Mouse (Mus musculus): ENCODE measurements around the gene Nosip. TPM values are rescaled to one million over a fixed set of nuclear protein-coding genes. Genes with fewer than 3 reads are reported as not detected.
"Not testable (repeated sequence)": the region's sequence is repeated elsewhere in the genome, so short reads cannot be mapped to it uniquely, and the experiment has no call there.

Nosip gene
- polyA plus RNA-seq, 1 experiment from 2014 or later, result 52.7 TPM

DNA sequence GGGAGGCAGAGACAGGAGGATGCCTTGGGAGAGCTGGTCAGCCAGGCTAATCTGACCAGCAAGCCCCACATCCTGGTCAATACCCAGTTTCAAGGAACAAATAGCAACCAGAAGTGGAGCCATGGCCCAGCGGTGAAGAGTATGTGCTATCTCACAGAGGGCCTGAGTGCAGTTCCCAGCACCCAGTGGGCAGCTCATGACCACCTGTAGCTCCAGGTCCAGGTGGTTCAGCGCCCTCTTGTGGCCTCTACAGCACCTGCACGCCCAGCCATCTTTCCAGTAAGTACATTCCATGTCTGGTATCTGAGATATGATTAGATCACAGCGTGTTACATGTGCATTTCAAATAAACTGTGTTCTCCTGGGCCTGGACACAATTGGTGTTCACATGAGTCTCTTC is 23.9 kb downstream of the Nosip start:
- H3K4me1 ChIP-seq, result peaks cover 3% of the 10 kb centered on the region
- no peak overlapping the region for H3K9ac ChIP-seq
- no peak overlapping the region for H3K4me2 ChIP-seq
- no peak overlapping the region for H3K27ac ChIP-seq
- 81% methylated on average over 4 of the region's 4 CpGs for WGBS
- no peak overlapping the region for H3K4me3 ChIP-seq
- no peaks in the 10 kb centered on the region for H3K9me3 ChIP-seq (replicated peaks)
- H3K36me3 ChIP-seq (ENCODE audit: poor library complexity, severe bottlenecking), result peaks cover 51% of the 10 kb centered on the region
- no peaks in the 10 kb centered on the region for H3K27me3 ChIP-seq
- ATAC-seq, result no peak

DNA sequence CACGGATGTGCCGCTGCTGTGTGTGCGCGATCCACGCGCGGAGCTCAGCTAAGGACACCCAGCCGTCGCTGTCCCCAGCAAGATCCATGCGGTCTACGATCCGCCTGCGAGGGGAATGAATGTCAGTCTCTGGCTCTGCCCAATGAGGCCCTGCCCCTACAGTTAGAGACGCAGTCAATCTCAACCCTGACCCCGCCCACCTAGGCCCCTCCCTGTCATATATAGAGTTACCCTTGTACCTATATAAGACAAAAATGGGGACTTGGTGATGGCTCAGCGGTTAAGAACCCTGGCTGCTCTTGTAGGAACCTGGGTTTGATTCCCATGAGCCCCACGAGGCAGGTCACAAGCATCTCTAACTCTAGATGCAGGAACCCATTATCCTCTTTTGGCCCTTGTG is 26.4 kb downstream of the Nosip start:
- H3K27ac ChIP-seq, result no peak overlapping the region
- no peak overlapping the region for H3K4me3 ChIP-seq
- H3K27me3 ChIP-seq, result no peaks in the 10 kb centered on the region
- peaks cover 40% of the 10 kb centered on the region for H3K36me3 ChIP-seq (ENCODE audit: poor library complexity, severe bottlenecking)
- no peak overlapping the region for H3K9ac ChIP-seq
- H3K4me1 ChIP-seq, result peaks cover 19% of the 10 kb centered on the region
- H3K9me3 ChIP-seq (replicated peaks), result no peaks in the 10 kb centered on the region
- no peak overlapping the region for H3K4me2 ChIP-seq
- WGBS, result 94% methylated on average over 17 of the region's 17 CpGs
- ATAC-seq, result no peak

DNA sequence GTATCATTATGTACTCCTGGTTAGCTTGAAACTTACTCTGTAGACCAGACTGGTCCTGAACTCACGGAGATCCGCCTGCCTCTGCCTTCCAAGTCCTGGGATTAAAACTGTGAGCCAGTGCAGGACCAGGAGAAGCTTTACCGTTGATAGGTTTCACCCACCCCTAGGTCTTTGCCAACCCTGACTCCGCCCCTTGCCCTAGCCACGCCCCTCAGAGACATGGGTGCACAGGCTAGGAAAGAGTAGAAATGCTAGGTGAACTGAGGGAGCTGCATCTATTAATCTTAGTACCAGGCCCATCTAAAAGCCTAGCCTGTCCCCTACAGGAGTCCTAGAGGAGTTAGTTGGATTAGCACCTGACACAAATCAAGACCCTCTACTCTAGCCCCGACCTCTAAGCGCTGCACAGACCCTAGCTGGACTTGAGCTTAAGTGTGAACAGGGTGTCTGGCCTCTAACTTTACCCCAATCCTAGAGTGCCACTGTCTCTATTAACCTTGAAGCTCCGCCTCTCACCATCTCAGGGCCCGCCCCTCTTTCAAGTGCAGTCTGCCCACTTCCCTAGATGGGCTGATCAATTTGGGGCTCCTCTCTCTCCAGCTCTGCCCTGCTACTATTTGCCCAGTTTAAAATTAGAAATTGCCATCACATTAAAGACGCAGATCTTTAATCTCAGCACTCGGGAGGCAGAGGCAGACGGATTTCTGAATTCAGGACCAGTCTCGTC is 28.2 kb downstream of the Nosip start:
- no peak overlapping the region for H3K4me3 ChIP-seq
- H3K36me3 ChIP-seq (ENCODE audit: poor library complexity, severe bottlenecking), result peaks cover 29% of the 10 kb centered on the region
- peaks cover 19% of the 10 kb centered on the region for H3K4me1 ChIP-seq
- H3K27me3 ChIP-seq, result no peaks in the 10 kb centered on the region
- no peak for ATAC-seq
- no peak overlapping the region for H3K27ac ChIP-seq
- WGBS, result 82% methylated on average over 13 of the region's 13 CpGs
- H3K9me3 ChIP-seq (replicated peaks), result no peaks in the 10 kb centered on the region
- H3K9ac ChIP-seq, result no peak overlapping the region
- H3K4me2 ChIP-seq, result peak overlapping the region; percentile 66; the same call in 1 of the 2 replicates

DNA sequence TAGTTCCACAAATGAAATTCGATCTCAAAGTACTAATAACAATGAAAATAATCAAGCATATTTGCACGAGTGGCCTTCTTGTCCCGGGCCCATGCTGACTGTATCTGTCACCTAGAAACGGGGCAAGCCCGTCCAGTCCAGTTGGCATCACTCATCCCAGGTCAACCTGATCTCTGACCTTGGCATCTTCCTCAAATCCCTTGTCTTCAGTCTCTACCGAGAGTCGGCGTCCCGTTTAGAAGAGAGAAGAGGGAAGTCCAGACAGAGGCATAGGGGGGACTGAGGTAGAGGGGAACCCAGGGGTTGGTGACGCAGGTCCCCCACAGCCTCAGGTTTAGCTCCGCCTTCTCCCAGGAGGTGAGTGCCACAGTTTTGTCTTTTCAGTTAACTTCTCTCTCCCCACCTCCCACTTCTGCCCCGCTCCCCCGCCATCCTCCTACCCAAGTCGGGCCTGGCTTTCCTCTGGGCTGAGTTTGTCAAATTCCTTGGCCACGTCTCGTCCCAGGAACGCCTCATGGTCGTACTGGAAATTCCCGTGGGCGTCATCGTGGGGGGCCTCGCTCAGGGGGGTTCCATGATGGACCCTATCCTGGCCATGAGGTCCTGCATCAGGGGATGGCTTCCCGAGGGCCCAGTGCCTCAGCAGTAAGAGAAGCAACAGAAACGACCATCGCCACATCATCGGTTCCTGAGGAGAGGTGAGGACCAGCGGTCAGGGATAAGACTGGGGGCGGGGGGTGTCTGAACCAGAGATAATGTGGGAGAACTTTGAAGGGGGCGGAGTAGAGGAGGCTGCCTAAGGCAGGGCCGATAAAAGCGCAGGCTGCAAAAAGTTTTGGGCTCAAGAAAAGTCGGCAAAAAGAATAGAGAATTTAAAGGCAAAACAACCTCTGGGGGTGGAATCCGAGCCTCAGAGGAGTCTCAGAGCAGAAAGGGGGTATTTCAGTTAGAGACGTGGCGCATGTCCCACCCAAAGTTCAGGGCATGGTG is 29.1 kb downstream of the Nosip start:
- peak; percentile 61 for ATAC-seq
- H3K9me3 ChIP-seq (replicated peaks), result no peaks in the 10 kb centered on the region
- WGBS, result 16% methylated on average over 35 of the region's 35 CpGs
- peak overlapping the region; percentile 66 for H3K9ac ChIP-seq
- H3K27me3 ChIP-seq, result no peaks in the 10 kb centered on the region
- peak overlapping the region; percentile 43 for H3K4me3 ChIP-seq
- peak overlapping the region; percentile 66 for H3K4me2 ChIP-seq
- peak overlapping the region; percentile 19; the same call in 1 of the 2 replicates for H3K27ac ChIP-seq
- H3K36me3 ChIP-seq (ENCODE audit: poor library complexity, severe bottlenecking), result peaks cover 23% of the 10 kb centered on the region
- H3K4me1 ChIP-seq, result peaks cover 19% of the 10 kb centered on the region

DNA sequence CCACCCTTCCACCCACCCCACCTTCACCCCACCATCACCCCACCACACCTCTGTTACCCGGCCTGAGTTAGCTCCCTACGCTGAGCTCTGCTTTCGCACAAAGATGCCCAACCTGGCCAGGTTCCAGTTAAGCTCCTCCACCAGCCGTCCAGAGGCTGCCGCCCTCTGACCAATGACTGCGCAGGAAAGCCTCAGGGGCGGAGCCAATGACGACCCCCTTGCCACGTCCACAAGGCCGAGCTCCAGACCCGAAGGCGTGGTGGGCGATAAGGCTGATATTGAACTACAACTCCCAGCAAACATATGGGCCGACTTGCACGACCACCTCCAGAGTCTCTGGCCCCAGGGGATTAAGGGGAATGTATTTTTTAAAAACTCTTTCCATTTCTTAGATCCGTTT is 29.8 kb downstream of the Nosip start, which contains the start of gene Rcn3:
Gene Rcn3, minus strand, starts transcription at position 174 of the 400 bp plus-strand sequence.
- under 1% methylated on average over 16 of the region's 16 CpGs for WGBS

DNA sequence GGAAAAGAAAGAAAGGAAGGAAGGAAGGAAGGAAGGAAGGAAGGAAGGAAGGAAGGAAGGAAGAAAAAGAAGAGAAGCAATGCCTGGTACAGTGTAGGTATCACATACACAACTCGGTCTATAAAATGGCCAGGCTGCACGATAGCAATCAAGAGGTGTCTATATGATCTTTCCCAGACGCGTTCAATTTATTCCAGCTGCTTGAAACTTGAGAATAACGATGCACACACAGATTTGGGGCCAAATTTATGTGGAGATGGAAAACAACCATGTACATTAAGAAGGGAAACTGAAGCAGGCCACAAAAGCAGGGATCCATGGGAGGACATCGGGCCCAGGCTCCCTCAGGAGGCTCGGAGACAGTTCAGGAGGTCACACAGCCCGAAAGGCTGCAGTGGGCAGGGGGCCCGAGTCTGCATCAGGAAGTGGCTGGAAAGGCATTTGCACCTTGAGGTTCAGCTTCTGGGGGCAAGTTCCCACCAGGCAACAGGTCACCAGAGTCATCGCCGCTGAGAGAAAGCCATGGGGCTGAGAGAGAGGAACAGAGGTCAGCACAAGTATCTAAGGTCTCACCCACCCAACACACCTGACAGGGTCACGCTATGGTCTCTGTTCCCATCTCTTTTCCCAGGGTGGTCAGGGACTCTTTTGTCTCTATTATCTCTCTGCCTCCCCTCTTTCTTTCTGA is 30.7 kb downstream of the Nosip start:
- no peak overlapping the region for H3K4me2 ChIP-seq
- peaks cover 7% of the 10 kb centered on the region; the same call in 1 of the 2 replicates for H3K36me3 ChIP-seq (ENCODE audit: poor library complexity, severe bottlenecking)
- no peak overlapping the region for H3K27ac ChIP-seq
- H3K9ac ChIP-seq, result no peak overlapping the region
- 67% methylated on average over 12 of the region's 12 CpGs for WGBS
- H3K27me3 ChIP-seq, result no peaks in the 10 kb centered on the region
- ATAC-seq, result no peak
- H3K9me3 ChIP-seq (replicated peaks), result no peaks in the 10 kb centered on the region
- peaks cover 19% of the 10 kb centered on the region for H3K4me1 ChIP-seq
- no peak overlapping the region for H3K4me3 ChIP-seq

More for the DNA sequence above, 29.8 kb downstream of the Nosip start, which contains the start of gene Rcn3:
- ATAC-seq, result peak; percentile 96
- peak within 1 kb of the TSS; percentile 43 for H3K4me3 ChIP-seq
- H3K9ac ChIP-seq, result peak within 1 kb of the TSS; percentile 66
- H3K9me3 ChIP-seq (replicated peaks), result no peaks in the 10 kb centered on the region
- peaks cover 19% of the 10 kb centered on the region for H3K4me1 ChIP-seq
- H3K36me3 ChIP-seq (ENCODE audit: poor library complexity, severe bottlenecking), result peaks cover 15% of the 10 kb centered on the region
- H3K4me2 ChIP-seq, result peak within 1 kb of the TSS; percentile 66
- H3K27ac ChIP-seq, result peak within 1 kb of the TSS; percentile 19; the same call in 1 of the 2 replicates
- H3K27me3 ChIP-seq, result no peaks in the 10 kb centered on the region

DNA sequence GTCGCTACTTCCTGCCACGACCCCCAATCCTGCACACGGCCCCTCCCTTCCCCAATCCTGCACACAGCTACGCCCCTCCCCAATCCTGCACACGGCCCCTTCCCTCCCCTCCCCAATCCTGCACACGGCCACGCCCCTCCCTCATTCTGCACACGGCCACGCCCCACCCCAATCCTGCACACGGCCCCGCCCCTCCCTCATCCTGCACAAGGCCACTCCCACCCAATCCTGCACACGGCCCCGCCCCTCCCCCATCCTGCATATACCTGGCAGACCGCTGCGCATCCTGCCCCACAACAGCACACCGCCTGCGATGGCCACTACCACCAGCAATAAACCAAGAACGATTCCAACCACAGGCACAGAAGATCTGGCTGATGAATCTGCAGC is 31.3 kb downstream of the Nosip start:
- ATAC-seq, result no peak
- no peak overlapping the region for H3K4me3 ChIP-seq
- H3K9me3 ChIP-seq (replicated peaks), result no peaks in the 10 kb centered on the region
- peaks cover 1% of the 10 kb centered on the region; the same call in 1 of the 2 replicates for H3K36me3 ChIP-seq (ENCODE audit: poor library complexity, severe bottlenecking)
- no peak overlapping the region for H3K9ac ChIP-seq
- 37% methylated on average over 18 of the region's 18 CpGs for WGBS
- peaks cover 19% of the 10 kb centered on the region for H3K4me1 ChIP-seq
- H3K27me3 ChIP-seq, result no peaks in the 10 kb centered on the region
- no peak overlapping the region for H3K4me2 ChIP-seq
- H3K27ac ChIP-seq, result no peak overlapping the region

DNA sequence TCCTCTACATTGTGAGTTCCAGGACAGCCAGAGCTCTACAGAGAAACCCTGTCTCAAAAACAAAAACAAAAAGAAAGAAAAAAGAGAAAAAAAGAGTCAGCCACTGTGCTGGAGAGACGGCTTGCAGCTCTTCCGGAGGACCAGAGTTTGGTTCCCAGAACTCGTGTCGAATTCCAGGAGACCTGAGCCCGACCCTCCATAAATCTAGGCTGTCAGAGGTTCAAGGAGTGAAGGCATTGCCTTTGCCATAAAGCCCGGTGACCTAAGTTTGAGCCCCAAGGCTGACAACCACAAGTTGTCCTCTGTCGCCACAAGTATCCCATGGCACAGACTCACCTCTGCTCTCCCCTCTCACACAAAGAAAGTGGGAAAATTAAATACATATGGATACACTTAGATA is 31.9 kb downstream of the Nosip start:
- ATAC-seq, result no peak
- Histone ChIP-seq H3K27ac (no peak overlapping the region), H3K4me1 (peaks cover 19% of the 10 kb centered on the region), H3K4me2 (no peak overlapping the region), H3K36me3 (ENCODE audit: poor library complexity, severe bottlenecking) (no peaks in the 10 kb centered on the region), H3K9ac (no peak overlapping the region), H3K9me3 (replicated peaks) (no peaks in the 10 kb centered on the region), H3K27me3 (no peaks in the 10 kb centered on the region), H3K4me3 (no peak overlapping the region)
- 80% methylated on average over 7 of the region's 7 CpGs for WGBS

DNA sequence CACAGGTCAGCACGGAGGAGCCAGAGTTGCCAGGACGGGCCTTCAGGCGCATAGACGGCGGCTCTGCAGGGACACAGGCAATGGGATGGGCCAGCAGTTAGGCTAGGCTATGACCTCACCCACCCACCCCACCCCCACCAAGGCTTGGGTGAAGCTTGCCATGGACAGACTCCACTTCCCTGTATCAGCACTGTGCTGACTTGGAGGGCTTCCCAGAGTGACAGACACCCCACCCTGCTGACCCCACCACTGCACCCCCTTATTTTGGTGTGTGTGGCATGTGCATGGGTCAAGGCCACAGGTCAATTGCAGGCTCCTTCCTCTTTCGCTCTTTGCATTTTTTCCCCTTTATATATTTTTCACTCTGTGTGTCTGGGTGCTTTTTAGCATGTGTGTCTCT is 33.1 kb downstream of the Nosip start:
- H3K4me2 ChIP-seq, result no peak overlapping the region
- whole genome bisulfite sequencing, result 87% methylated on average over 6 of the region's 6 CpGs

DNA sequence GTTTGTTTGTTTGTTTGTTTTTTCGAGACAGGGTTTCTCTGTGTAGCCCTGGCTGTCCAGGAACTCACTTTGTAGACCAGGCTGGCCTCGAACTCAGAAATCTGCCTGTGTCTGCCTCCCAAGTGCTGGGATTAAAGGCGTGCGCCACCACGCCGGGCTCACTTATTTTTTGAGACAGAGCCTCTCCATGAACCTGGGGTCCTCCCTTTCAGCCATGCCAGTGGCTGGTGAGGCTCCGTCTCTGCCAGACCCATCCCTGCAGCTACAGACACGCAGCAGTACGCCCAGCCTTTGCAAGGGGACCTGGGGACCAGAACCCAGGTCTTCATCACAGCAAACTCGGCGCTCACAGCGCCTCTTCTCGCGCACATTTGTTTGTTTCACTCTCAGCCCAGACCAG is 33.7 kb downstream of the Nosip start:
- not testable (repeated sequence) for H3K4me3 ChIP-seq; H3K9ac ChIP-seq; H3K4me2 ChIP-seq; H3K27me3 ChIP-seq; ATAC-seq; H3K27ac ChIP-seq; H3K36me3 ChIP-seq (ENCODE audit: poor library complexity, severe bottlenecking); H3K9me3 ChIP-seq (replicated peaks)
- peaks cover 17% of the 10 kb centered on the region for H3K4me1 ChIP-seq
- 90% methylated on average over 14 of the region's 14 CpGs for WGBS

More for the DNA sequence above, 33.1 kb downstream of the Nosip start:
- Histone ChIP-seq H3K4me3 (no peak overlapping the region), H3K9me3 (replicated peaks) (no peaks in the 10 kb centered on the region), H3K27ac (no peak overlapping the region), H3K27me3 (no peaks in the 10 kb centered on the region), H3K4me1 (peaks cover 19% of the 10 kb centered on the region), H3K36me3 (ENCODE audit: poor library complexity, severe bottlenecking) (no peaks in the 10 kb centered on the region), H3K9ac (no peak overlapping the region)
- ATAC-seq, result no peak

DNA sequence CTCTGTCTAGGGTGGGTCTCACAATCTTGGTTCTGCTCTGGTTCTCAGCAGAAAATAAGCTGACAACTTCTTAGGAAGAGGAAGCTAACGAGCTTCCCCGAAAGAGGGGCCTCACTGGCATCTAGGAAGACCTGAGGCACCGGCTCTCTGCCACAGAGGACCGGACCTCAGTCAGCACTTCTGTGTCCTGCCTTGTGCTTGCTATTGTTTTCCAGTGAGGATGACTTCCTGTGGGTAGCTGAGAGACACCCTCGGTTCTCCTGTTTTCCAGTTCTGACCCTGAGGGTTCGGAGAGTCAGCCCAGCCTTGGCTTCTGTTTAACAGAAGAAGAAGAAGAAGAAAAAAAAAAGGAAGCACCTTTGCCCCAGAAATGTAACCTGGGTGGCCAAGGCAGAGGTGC is 35.2 kb downstream of the Nosip start:
- WGBS, result 54% methylated on average over 6 of the region's 6 CpGs
- Histone ChIP-seq H3K4me2 (no peak overlapping the region), H3K36me3 (ENCODE audit: poor library complexity, severe bottlenecking) (no peaks in the 10 kb centered on the region), H3K27me3 (no peaks in the 10 kb centered on the region), H3K4me1 (peaks cover 6% of the 10 kb centered on the region; the same call in 1 of the 2 replicates), H3K9me3 (replicated peaks) (no peaks in the 10 kb centered on the region), H3K4me3 (no peak overlapping the region), H3K9ac (no peak overlapping the region), H3K27ac (no peak overlapping the region)
- ATAC-seq, result no peak

All from forebrain, embryonic 13.5 days (tissue).